Mouse (Mus musculus): Measurements from ENCODE around the gene Eepd1. TPM values are rescaled to one million over a fixed set of nuclear protein-coding genes. Genes with fewer than 3 reads are reported as not detected.

The Eepd1 gene
- polyA plus RNA-seq, 1 experiment from 2014 or later: 12.3 TPM

GRCm38 (mm10) chr9:25516640-25517039, 35.3 kb downstream of the Eepd1 start:
- WGBS: 87% methylated on average over 7 of the region's 7 CpGs
- H3K9ac ChIP-seq (ENCODE audit: low read length): no peak overlapping the region
- H3K4me2 ChIP-seq (ENCODE audit: low read depth): no peak overlapping the region
- no peak overlapping the region for H3K4me3 ChIP-seq (ENCODE audit: low read depth, low read length)
- no peak overlapping the region for H3K27ac ChIP-seq (ENCODE audit: low read depth, low read length)
- no peaks in the 10 kb centered on the region for H3K27me3 ChIP-seq (ENCODE audit: control insufficient read depth, insufficient read depth, low read length)
- no peak for DNase-seq (ENCODE audit: low spot score)
- no peaks in the 10 kb centered on the region; the same call in 1 of the 2 replicates for H3K4me1 ChIP-seq (ENCODE audit: control insufficient read depth, insufficient read depth, low read length)
- H3K9me3 ChIP-seq (ENCODE audit: control insufficient read depth, low read length): no peaks in the 10 kb centered on the region
- ATAC-seq (ENCODE audit: insufficient read depth, low FRiP score, low TSS enrichment): no peak
- no peaks in the 10 kb centered on the region for H3K36me3 ChIP-seq (ENCODE audit: control insufficient read depth, insufficient read depth, low read length)

DNA sequence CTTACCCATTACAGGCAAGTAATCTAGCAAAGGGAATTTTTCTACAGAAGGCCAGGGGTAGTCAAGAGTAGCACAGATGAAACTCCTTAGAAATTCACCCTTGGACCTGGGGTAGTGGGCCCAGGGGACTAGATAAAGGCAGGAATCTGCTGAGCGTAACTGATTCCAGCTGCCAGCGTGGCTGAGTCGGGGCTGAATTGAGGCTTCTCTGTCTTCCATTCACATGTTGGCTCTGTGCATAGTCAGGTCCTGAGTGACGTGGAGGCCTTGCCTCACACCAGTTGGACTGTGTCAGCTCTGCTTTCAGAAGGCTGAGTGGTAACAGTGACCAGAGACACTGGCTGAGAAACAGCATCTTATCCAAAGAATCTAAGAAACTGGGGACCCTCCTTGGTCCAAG, 36.6 kb downstream of the Eepd1 start:
- peak; percentile 28 for DNase-seq (ENCODE audit: low spot score)
- Histone ChIP-seq H3K4me2 (ENCODE audit: low read depth) (no peak overlapping the region), H3K9ac (ENCODE audit: low read length) (no peak overlapping the region), H3K27me3 (ENCODE audit: control insufficient read depth, insufficient read depth, low read length) (no peaks in the 10 kb centered on the region), H3K36me3 (ENCODE audit: control insufficient read depth, insufficient read depth, low read length) (no peaks in the 10 kb centered on the region), H3K27ac (ENCODE audit: low read depth, low read length) (no peak overlapping the region), H3K4me3 (ENCODE audit: low read depth, low read length) (no peak overlapping the region), H3K9me3 (ENCODE audit: control insufficient read depth, low read length) (no peaks in the 10 kb centered on the region), H3K4me1 (ENCODE audit: control insufficient read depth, insufficient read depth, low read length) (no peaks in the 10 kb centered on the region; the same call in 1 of the 2 replicates)
- 64% methylated on average over 4 of the region's 4 CpGs for WGBS
- ATAC-seq (ENCODE audit: insufficient read depth, low FRiP score, low TSS enrichment): no peak

DNA sequence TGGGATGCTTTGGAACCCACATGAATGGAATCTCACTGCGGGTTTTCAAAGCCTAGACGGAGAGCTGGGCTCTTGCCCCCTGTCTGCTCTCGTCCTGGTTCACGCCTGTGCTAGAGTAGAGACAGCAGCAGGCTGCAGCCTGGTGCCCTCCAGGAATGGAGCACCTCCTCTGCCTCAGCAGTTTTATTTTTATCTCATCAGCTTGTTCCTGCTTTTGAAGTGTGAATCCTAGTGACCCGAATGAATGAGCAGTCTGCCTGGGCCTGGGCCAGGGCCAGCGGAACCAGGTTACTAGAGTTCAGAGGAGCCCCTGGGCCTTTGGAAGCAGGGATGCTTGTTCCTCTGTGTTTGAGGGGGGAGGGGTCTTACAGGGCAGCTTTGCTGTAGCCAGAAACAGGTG, 37.8 kb downstream of the Eepd1 start:
- no peak for ATAC-seq (ENCODE audit: insufficient read depth, low FRiP score, low TSS enrichment)
- no peak overlapping the region for H3K27ac ChIP-seq (ENCODE audit: low read depth, low read length)
- no peak overlapping the region for H3K9ac ChIP-seq (ENCODE audit: low read length)
- no peaks in the 10 kb centered on the region; the same call in 1 of the 2 replicates for H3K4me1 ChIP-seq (ENCODE audit: control insufficient read depth, insufficient read depth, low read length)
- 64% methylated on average over 6 of the region's 6 CpGs for WGBS
- DNase-seq (ENCODE audit: low spot score): no peak
- no peak overlapping the region for H3K4me3 ChIP-seq (ENCODE audit: low read depth, low read length)
- no peaks in the 10 kb centered on the region for H3K36me3 ChIP-seq (ENCODE audit: control insufficient read depth, insufficient read depth, low read length)
- H3K4me2 ChIP-seq (ENCODE audit: low read depth): no peak overlapping the region
- no peaks in the 10 kb centered on the region for H3K9me3 ChIP-seq (ENCODE audit: control insufficient read depth, low read length)
- no peaks in the 10 kb centered on the region for H3K27me3 ChIP-seq (ENCODE audit: control insufficient read depth, insufficient read depth, low read length)

DNA sequence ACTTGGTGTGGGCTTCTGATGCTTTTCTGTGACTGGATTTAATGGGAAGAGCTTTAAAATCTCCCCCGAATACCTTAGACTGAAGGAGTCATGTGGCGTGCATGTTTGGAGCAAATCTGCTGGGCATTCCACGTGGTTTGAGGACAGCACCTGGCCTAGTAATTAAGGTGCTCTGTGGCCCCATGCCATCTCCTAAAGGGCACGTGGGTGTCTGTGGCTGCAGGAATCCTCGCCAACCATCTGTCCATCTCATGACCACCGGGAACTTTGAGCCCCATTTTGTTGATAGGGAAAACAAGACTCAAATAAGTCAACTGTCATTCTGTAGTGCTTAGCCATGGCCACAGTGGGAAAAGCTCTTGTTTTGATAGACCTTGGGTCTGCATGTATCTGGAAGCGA, 39.5 kb downstream of the Eepd1 start:
- H3K4me1 ChIP-seq (ENCODE audit: control insufficient read depth, insufficient read depth, low read length): no peaks in the 10 kb centered on the region; the same call in 1 of the 2 replicates
- no peaks in the 10 kb centered on the region for H3K36me3 ChIP-seq (ENCODE audit: control insufficient read depth, insufficient read depth, low read length)
- H3K27ac ChIP-seq (ENCODE audit: low read depth, low read length): no peak overlapping the region
- no peaks in the 10 kb centered on the region for H3K27me3 ChIP-seq (ENCODE audit: control insufficient read depth, insufficient read depth, low read length)
- ATAC-seq (ENCODE audit: insufficient read depth, low FRiP score, low TSS enrichment): no peak
- no peaks in the 10 kb centered on the region for H3K9me3 ChIP-seq (ENCODE audit: control insufficient read depth, low read length)
- no peak overlapping the region for H3K4me2 ChIP-seq (ENCODE audit: low read depth)
- 88% methylated on average over 7 of the region's 7 CpGs for WGBS
- no peak for DNase-seq (ENCODE audit: low spot score)
- H3K4me3 ChIP-seq (ENCODE audit: low read depth, low read length): no peak overlapping the region
- H3K9ac ChIP-seq (ENCODE audit: low read length): no peak overlapping the region

DNA sequence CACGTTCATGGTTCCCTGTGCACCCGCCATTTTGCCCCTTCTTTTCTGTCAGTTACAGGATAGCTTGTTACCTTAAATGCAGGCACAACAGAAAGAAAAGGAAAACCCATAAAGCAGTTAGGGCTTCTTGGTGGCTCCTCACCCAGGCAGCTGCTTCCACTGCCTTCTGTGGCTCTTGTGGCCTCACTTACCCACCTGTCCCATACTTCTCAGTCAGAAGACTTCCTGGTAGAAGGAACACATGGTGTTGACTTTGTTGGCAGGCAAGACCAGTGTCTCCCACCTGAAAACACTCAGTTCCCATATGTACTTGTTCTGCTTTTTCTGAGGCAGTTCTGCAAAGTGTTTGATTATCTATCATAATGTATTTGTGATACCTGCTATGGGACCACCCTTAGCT, 40.5 kb downstream of the Eepd1 start:
- no peaks in the 10 kb centered on the region; the same call in 1 of the 2 replicates for H3K4me1 ChIP-seq (ENCODE audit: control insufficient read depth, insufficient read depth, low read length)
- WGBS: 85% methylated on average over 2 of the region's 2 CpGs
- no peak overlapping the region for H3K4me2 ChIP-seq (ENCODE audit: low read depth)
- no peaks in the 10 kb centered on the region for H3K36me3 ChIP-seq (ENCODE audit: control insufficient read depth, insufficient read depth, low read length)
- H3K27ac ChIP-seq (ENCODE audit: low read depth, low read length): no peak overlapping the region
- ATAC-seq (ENCODE audit: insufficient read depth, low FRiP score, low TSS enrichment): no peak
- H3K9ac ChIP-seq (ENCODE audit: low read length): no peak overlapping the region
- no peak for DNase-seq (ENCODE audit: low spot score)
- H3K4me3 ChIP-seq (ENCODE audit: low read depth, low read length): no peak overlapping the region
- H3K9me3 ChIP-seq (ENCODE audit: control insufficient read depth, low read length): no peaks in the 10 kb centered on the region
- H3K27me3 ChIP-seq (ENCODE audit: control insufficient read depth, insufficient read depth, low read length): no peaks in the 10 kb centered on the region

DNA sequence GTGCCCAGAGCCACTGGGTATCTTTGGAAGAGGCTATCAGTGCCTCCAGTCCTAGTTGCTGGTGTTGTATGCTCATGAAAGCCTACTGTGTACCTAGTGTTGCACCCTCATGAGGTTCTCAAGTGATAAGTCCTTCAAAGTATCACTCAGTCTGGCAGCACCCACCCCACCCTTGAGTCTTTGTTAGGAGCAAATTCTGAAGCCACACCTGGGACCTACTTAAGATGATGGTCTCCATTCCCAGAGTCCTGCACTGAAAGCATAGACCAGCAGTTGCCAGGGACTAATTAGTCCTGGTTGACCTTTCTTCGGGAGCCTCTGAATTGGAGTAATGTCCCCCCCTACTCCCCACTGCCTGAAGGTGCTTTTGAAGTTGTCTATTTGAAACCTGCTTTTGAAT, 45.2 kb downstream of the Eepd1 start:
- WGBS: 57% methylated on average over 1 of the region's 1 CpGs
- H3K4me2 ChIP-seq (ENCODE audit: low read depth): no peak overlapping the region

GRCm38 (mm10) chr9:25526927-25527337, 45.6 kb downstream of the Eepd1 start:
- Histone ChIP-seq H3K27me3 (ENCODE audit: control insufficient read depth, insufficient read depth, low read length) (no peaks in the 10 kb centered on the region), H3K4me3 (ENCODE audit: low read depth, low read length) (no peak overlapping the region), H3K4me1 (ENCODE audit: control insufficient read depth, insufficient read depth, low read length) (no peaks in the 10 kb centered on the region), H3K36me3 (ENCODE audit: control insufficient read depth, insufficient read depth, low read length) (no peaks in the 10 kb centered on the region), H3K4me2 (ENCODE audit: low read depth) (no peak overlapping the region), H3K9ac (ENCODE audit: low read length) (no peak overlapping the region), H3K9me3 (ENCODE audit: control insufficient read depth, low read length) (no peaks in the 10 kb centered on the region), H3K27ac (ENCODE audit: low read depth, low read length) (no peak overlapping the region)
- DNase-seq (ENCODE audit: low spot score) (peak; percentile 25), ATAC-seq (ENCODE audit: insufficient read depth, low FRiP score, low TSS enrichment) (no peak)

More for the DNA sequence above, 45.2 kb downstream of the Eepd1 start:
- Histone ChIP-seq H3K4me1 (ENCODE audit: control insufficient read depth, insufficient read depth, low read length) (no peaks in the 10 kb centered on the region), H3K27ac (ENCODE audit: low read depth, low read length) (no peak overlapping the region), H3K36me3 (ENCODE audit: control insufficient read depth, insufficient read depth, low read length) (no peaks in the 10 kb centered on the region), H3K27me3 (ENCODE audit: control insufficient read depth, insufficient read depth, low read length) (no peaks in the 10 kb centered on the region), H3K9me3 (ENCODE audit: control insufficient read depth, low read length) (no peaks in the 10 kb centered on the region), H3K4me3 (ENCODE audit: low read depth, low read length) (no peak overlapping the region), H3K9ac (ENCODE audit: low read length) (no peak overlapping the region)
- DNase-seq (ENCODE audit: low spot score) (no peak), ATAC-seq (ENCODE audit: insufficient read depth, low FRiP score, low TSS enrichment) (no peak)

DNA sequence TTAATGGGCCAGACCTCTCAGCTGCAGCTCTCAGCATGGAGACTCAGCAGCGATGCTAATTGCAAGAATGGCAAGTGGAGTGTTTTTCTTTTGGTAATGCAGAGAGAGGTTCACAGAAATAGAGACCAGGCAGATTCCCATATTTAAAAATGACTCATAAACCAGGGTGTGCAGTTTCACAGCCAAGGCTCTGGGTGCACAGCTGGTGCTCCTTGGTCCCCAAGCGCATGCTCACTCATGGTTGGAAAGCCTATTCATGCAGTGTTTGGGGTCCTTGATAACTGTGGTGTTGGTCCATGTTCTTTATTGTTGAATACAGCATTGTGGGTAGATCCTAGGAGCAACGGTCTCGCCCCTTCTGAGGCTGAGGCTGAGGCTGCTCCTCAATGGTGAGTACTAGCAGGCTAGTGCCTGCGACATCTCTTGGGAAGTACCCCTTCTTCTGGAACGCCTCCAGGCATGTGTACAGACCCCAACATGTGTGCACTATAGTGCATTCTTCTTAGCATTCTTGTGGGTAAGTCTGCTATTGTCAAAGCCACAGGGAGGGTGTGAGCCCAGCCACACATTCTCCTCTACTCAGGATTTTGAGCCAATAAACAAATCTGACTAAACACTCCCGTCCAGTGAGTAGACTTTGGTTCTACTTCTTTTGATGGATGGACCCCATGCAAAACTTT, 46.2 kb downstream of the Eepd1 start:
- WGBS: 69% methylated on average over 7 of the region's 7 CpGs
- DNase-seq (ENCODE audit: low spot score) (no peak), ATAC-seq (ENCODE audit: insufficient read depth, low FRiP score, low TSS enrichment) (no peak)
- no peak overlapping the region for H3K27ac ChIP-seq (ENCODE audit: low read depth, low read length)
- no peaks in the 10 kb centered on the region for H3K4me1 ChIP-seq (ENCODE audit: control insufficient read depth, insufficient read depth, low read length)
- no peaks in the 10 kb centered on the region for H3K9me3 ChIP-seq (ENCODE audit: control insufficient read depth, low read length)
- H3K36me3 ChIP-seq (ENCODE audit: control insufficient read depth, insufficient read depth, low read length): no peaks in the 10 kb centered on the region
- no peaks in the 10 kb centered on the region for H3K27me3 ChIP-seq (ENCODE audit: control insufficient read depth, insufficient read depth, low read length)
- H3K4me2 ChIP-seq (ENCODE audit: low read depth): no peak overlapping the region
- no peak overlapping the region for H3K4me3 ChIP-seq (ENCODE audit: low read depth, low read length)
- no peak overlapping the region for H3K9ac ChIP-seq (ENCODE audit: low read length)

GRCm38 (mm10) chr9:25531627-25532026, 50.3 kb downstream of the Eepd1 start:
- no peak for DNase-seq (ENCODE audit: low spot score)
- Histone ChIP-seq H3K27me3 (ENCODE audit: control insufficient read depth, insufficient read depth, low read length) (no peaks in the 10 kb centered on the region), H3K9ac (ENCODE audit: low read length) (no peak overlapping the region), H3K9me3 (ENCODE audit: control insufficient read depth, low read length) (no peaks in the 10 kb centered on the region), H3K4me3 (ENCODE audit: low read depth, low read length) (no peak overlapping the region), H3K36me3 (ENCODE audit: control insufficient read depth, insufficient read depth, low read length) (no peaks in the 10 kb centered on the region), H3K4me1 (ENCODE audit: control insufficient read depth, insufficient read depth, low read length) (no peaks in the 10 kb centered on the region), H3K27ac (ENCODE audit: low read depth, low read length) (no peak overlapping the region), H3K4me2 (ENCODE audit: low read depth) (no peak overlapping the region)
- no peak for ATAC-seq (ENCODE audit: insufficient read depth, low FRiP score, low TSS enrichment)
- 83% methylated on average over 1 of the region's 1 CpGs for WGBS

Data from neural tube, embryonic 11.5 days (tissue).